Mouse (Mus musculus) CH12.LX (cell line): ENCODE results near the gene Stk10. TPM values are rescaled to one million over a fixed set of nuclear protein-coding genes. Genes with fewer than 3 reads are reported as not detected.

ENCODE experiments used
- DNase-seq: peaks from one replicate; pipeline ENCODE4 v3.0.0-alpha.2; 2013; ENCODE audit errors: extremely low read depth
- H3K27ac ChIP-seq: 2 replicates; pipeline ENCODE4 v1.5.1; 2012; ENCODE audit warnings: low read depth, mild to moderate bottlenecking, control low read depth, moderate library complexity; ENCODE audit not compliant: insufficient read depth
- H3K27me3 ChIP-seq: replicated peaks from 2 replicates; pipeline ENCODE3; 2012; ENCODE audit warnings: inconsistent platforms
- H3K36me3 ChIP-seq, 2 experiments: replicated peaks in 1 of 2; 2 replicates each; pipeline versions ENCODE3 to v1.6.1; 2012; ENCODE audit warnings: inconsistent platforms in 1 of 2, low read length in 1 of 2, mild to moderate bottlenecking in 1 of 2, mixed read lengths in 1 of 2, moderate library complexity in 1 of 2; ENCODE audit not compliant: control insufficient read depth in 1 of 2, insufficient read depth in 1 of 2
- H3K4me1 ChIP-seq, 2 experiments: 2 replicates each; pipeline ENCODE4 v1.6.1; 2012; ENCODE audit warnings: inconsistent platforms in 1 of 2, moderate library complexity in 1 of 2; ENCODE audit not compliant: insufficient read depth in 2 of 2, control insufficient read depth in 1 of 2
- H3K4me2 ChIP-seq: 2 replicates; pipeline ENCODE4 v1.6.1; 2012; ENCODE audit warnings: low read depth, mild to moderate bottlenecking, control low read depth; ENCODE audit not compliant: poor library complexity, insufficient read depth, severe bottlenecking
- H3K4me3 ChIP-seq, 3 experiments: fragments of 150-350 bp in 1 of 3; sonication (generic) in 1 of 3; replicated peaks in 1 of 3; 2 replicates each; pipeline versions ENCODE3 to v1.5.1; 2011 to 2012; ENCODE audit warnings: low read depth in 2 of 3, low read length in 2 of 3, mild to moderate bottlenecking in 2 of 3, moderate library complexity in 2 of 3, control low read depth in 1 of 3, improper control_type of control experiment in 1 of 3, inconsistent platforms in 1 of 3, mixed read lengths in 1 of 3; ENCODE audit not compliant: poor library complexity in 1 of 3
- H3K79me2 ChIP-seq: replicated peaks from 2 replicates; pipeline ENCODE4 v1.6.1; 2012; ENCODE audit warnings: mild to moderate bottlenecking, moderate library complexity; ENCODE audit not compliant: control insufficient read depth, poor library complexity, insufficient read depth, severe bottlenecking; ENCODE audit errors: extremely low read depth
- H3K9ac ChIP-seq: 2 replicates; pipeline ENCODE4 v1.6.1; 2012; ENCODE audit warnings: low read depth, mild to moderate bottlenecking, control low read depth, moderate library complexity; ENCODE audit not compliant: insufficient read depth
- H3K9me3 ChIP-seq: replicated peaks from 2 replicates; pipeline ENCODE3; 2012; ENCODE audit warnings: low read length, inconsistent platforms, mixed read lengths
- CHD1 ChIP-seq: IDR thresholded peaks from 2 replicates; pipeline ENCODE4 v1.6.1; 2012; ENCODE audit warnings: low read depth, low read length, improper control_type of control experiment, inconsistent platforms
- CTCF ChIP-seq, 2 experiments: IDR thresholded peaks in 1 of 2; conservative IDR thresholded peaks in 1 of 2; 2 replicates each; pipeline ENCODE4 v1.5.1; 2011 to 2012; ENCODE audit warnings: low read depth in 2 of 2, low read length in 2 of 2, improper control_type of control experiment in 1 of 2, inconsistent platforms in 1 of 2, mild to moderate bottlenecking in 1 of 2, moderate library complexity in 1 of 2
- EP300 ChIP-seq: IDR thresholded peaks from 2 replicates; pipeline ENCODE4 v1.6.1; 2011; ENCODE audit warnings: low read length, improper control_type of control experiment
- ETS1 ChIP-seq: conservative IDR thresholded peaks from 2 replicates; pipeline ENCODE4 v1.6.1; 2012; ENCODE audit warnings: low read depth, mild to moderate bottlenecking, inconsistent platforms, low read length, improper control_type of control experiment, moderate library complexity
- MAX ChIP-seq: IDR thresholded peaks from 2 replicates; pipeline ENCODE4 v1.6.1; 2011; ENCODE audit warnings: low read length, improper control_type of control experiment
- MEF2A ChIP-seq: IDR thresholded peaks from 2 replicates; pipeline ENCODE4 v1.6.1; 2014; ENCODE audit warnings: low read depth, mild to moderate bottlenecking, inconsistent platforms, low read length, improper control_type of control experiment, borderline replicate concordance
- NELFE ChIP-seq: IDR thresholded peaks from 2 replicates; pipeline ENCODE4 v1.6.1; 2011; ENCODE audit warnings: low read depth, low read length, improper control_type of control experiment
- POLR2A ChIP-seq: IDR thresholded peaks from 2 replicates; pipeline ENCODE4 v1.6.1; 2011; ENCODE audit warnings: low read depth, mild to moderate bottlenecking, improper control_type of control experiment, low read length
- RAD21 ChIP-seq: IDR thresholded peaks from 2 replicates; pipeline ENCODE4 v1.6.1; 2011; ENCODE audit warnings: low read depth, mild to moderate bottlenecking, low read length, improper control_type of control experiment, moderate library complexity
- SMC3 ChIP-seq: IDR thresholded peaks from 2 replicates; pipeline ENCODE4 v1.6.1; 2011; ENCODE audit warnings: low read depth, low read length, improper control_type of control experiment
- UBTF ChIP-seq: IDR thresholded peaks from 2 replicates; pipeline ENCODE4 v1.6.1; 2012; ENCODE audit warnings: low read depth, mild to moderate bottlenecking, inconsistent platforms, low read length, improper control_type of control experiment, moderate library complexity
- ZC3H11A ChIP-seq: IDR thresholded peaks from 2 replicates; pipeline ENCODE4 v1.6.1; 2012; ENCODE audit warnings: low read depth, mild to moderate bottlenecking, inconsistent platforms, low read length, improper control_type of control experiment
- ZMIZ1 ChIP-seq: IDR thresholded peaks from 2 replicates; pipeline ENCODE4 v1.6.1; 2012; ENCODE audit warnings: low read depth, mild to moderate bottlenecking, inconsistent platforms, low read length, improper control_type of control experiment
- dilution Hi-C: fragments of 300-500 bp; cut with MboI; formaldehyde crosslinking; loops from 2 replicates; pipeline ENCODE4 v1.14.3; 2020; ENCODE audit warnings: low sequenced_read_pairs; ENCODE audit not compliant: extremely low pct_unique_long_range_greater_than_20kb, extremely low pct_ligation_motif_present
- in situ Hi-C: fragments of 300-500 bp; cut with MboI; formaldehyde crosslinking; loops from 3 replicates; pipeline ENCODE4 v1.14.3; 2019; ENCODE audit warnings: low sequenced_read_pairs, low pct_ligation_motif_present, low pct_unique_long_range_greater_than_20kb, mixed read lengths
- polyA plus RNA-seq: library from polyadenylated mRNA; unstranded; fragments of >175 nt; gene quantifications from 2 replicates; pipeline ENCODE4 v1.2.1, GENCODE M21; 2012; ENCODE audit warnings: low read depth; ENCODE audit not compliant: insufficient read length
- total RNA-seq, 2 experiments: library from RNA; depleted of rRNA; stranded (reverse); fragments of 300-350 nt in 1 of 2; fragments of >200 nt in 1 of 2; gene quantifications; 2 replicates each; pipeline ENCODE4 v1.2.3; 2012 to 2014

Gene Stk10
- total and polyA plus RNA-seq, 3 experiments = 20.0 to 40.3 (median 23.2) TPM

DNA sequence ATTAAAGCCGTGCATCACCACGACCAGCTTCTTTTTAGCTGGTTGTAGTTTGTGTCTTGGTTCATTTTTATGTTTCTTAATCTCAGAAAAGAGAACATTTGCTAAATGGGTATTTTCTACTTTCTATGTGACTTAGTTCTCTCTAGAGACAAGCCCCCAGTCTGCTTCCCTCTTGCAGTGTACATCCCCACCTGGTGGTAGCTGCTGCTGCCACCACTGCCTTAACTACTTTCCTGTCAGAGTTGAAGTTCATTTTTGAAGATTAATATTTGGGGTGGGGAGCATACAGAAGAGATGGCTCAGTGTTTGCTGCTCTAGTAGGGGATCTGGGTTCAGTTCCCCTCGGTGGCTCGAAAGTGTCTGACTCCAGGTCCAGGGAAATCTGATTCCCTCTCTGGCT is 33.2 kb upstream of the Stk10 start:
- Histone ChIP-seq H3K4me2 (no peak overlapping the region), H3K9ac (no peak overlapping the region), H3K36me3 (peaks cover 0 to 7% of the 10 kb centered on the region in 2 experiments), H3K9me3 (no peaks in the 10 kb centered on the region), H3K27me3 (no peaks in the 10 kb centered on the region), H3K4me3 (no peak overlapping the region), H3K27ac (no peak overlapping the region), H3K79me2 (no peaks in the 10 kb centered on the region), H3K4me1 (peaks cover 1 to 17% of the 10 kb centered on the region in 2 experiments; a peak in 3 of 4 replicates)
- dilution Hi-C loops (no loop called here), in situ Hi-C loops (no loop called here)
- DNase-seq = no peak
- TF ChIP-seq CTCF (conservative IDR thresholded peaks at IDR 0.05 in 1 of 2, IDR thresholded peaks at IDR 0.05 in 1 of 2; ENCODE audit: low read depth in 2 of 2, low read length in 2 of 2) (peak in 1 of 2 experiments; percentile 73; a peak in 2 of 4 replicates), RAD21 (peak; percentile 65), ZC3H11A (no peak), UBTF (no peak), SMC3 (peak; percentile 68), POLR2A (no peak), MEF2A (no peak)

DNA sequence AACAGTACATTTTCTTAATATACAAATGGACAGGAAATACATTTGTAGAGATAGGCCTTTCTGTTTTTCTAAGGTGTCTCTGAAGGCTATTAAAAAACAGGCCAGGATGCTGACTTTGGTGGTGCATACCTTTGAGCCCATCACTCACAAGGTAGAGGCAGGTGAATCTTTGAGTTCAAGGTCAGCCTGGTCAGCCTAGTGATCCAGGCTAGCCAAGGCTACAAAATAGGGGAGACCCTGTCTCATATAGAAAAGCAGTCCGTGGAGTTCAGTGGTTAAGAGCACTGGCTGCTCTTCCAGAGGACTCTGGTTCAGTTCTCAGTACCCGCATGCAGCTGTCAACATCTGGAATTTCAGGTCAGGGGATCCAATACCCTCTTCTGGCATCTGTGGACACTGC is 29.4 kb upstream of the Stk10 start:
- Histone ChIP-seq H3K79me2 (no peaks in the 10 kb centered on the region), H3K36me3 (peaks cover 0 to 7% of the 10 kb centered on the region in 2 experiments), H3K27me3 (no peaks in the 10 kb centered on the region), H3K4me1 (peaks cover 2 to 35% of the 10 kb centered on the region in 2 experiments; a peak in 3 of 4 replicates), H3K27ac (no peak overlapping the region), H3K4me2 (no peak overlapping the region), H3K4me3 (no peak overlapping the region), H3K9ac (no peak overlapping the region), H3K9me3 (no peaks in the 10 kb centered on the region)
- TF ChIP-seq ZMIZ1 (no peak), MAX (no peak)
- dilution Hi-C loops = no loop called here
- in situ Hi-C loops = no loop called here
- DNase-seq = no peak

DNA sequence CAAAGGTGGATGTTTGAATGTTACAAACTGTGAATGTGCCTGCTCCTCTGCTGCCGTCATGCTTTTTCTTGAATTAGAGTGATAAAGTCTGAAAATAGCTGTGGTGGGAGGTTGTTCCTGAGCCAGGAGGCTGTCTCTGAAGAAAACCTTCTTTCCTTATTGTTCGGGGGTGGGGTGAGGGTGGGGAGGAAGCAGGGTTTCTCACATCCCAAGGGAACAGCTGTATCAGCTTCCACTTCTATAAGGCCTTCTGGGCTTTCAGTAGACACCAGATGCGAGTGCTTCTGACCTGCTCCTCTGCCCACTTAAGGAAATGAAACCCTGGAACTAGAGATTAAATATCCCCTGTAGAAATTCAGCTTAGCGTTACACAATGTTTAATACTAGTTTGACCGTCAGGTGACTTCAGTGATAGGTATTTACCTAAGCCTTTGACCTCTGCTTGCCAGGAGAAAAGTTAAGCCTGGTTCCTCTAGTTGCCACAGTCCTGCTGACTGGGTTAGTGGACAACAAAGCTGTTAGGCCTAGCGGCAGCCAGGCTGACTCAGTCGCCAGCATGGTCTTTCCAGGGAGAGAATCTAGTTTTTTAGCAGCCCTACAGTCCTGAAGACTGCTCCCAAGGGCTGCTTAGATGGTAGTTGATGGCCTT is 27.9 kb upstream of the Stk10 start:
- Histone ChIP-seq H3K4me3 (no peak overlapping the region), H3K36me3 (peaks cover 0 to 3% of the 10 kb centered on the region in 2 experiments), H3K9ac (no peak overlapping the region), H3K27me3 (no peaks in the 10 kb centered on the region), H3K27ac (no peak overlapping the region), H3K4me2 (peak overlapping the region; percentile 60; the same call in 1 of the 2 replicates), H3K79me2 (no peaks in the 10 kb centered on the region), H3K4me1 (peaks cover 2 to 32% of the 10 kb centered on the region in 2 experiments; a peak in 3 of 4 replicates), H3K9me3 (no peaks in the 10 kb centered on the region)
- in situ Hi-C loops (no loop called here), dilution Hi-C loops (no loop called here)
- peak; percentile 39 for DNase-seq
- TF ChIP-seq NELFE (no peak), ETS1 (0 out of 2 replicates have a peak, but pooled peaks have one; percentile 23), SMC3 (no peak), CHD1 (no peak), EP300 (peak; percentile 50)
